Mouse (Mus musculus): ENCODE measurements around the gene Ribc2.

- TF ChIP-seq CTCF (IDR thresholded peaks at IDR 0.05; ENCODE audit: extremely low read depth, insufficient read depth, insufficient read length, insufficient replicate concordance) (no peak), POLR2A (IDR thresholded peaks at IDR 0.05; ENCODE audit: low read depth, low read length) (no peak)
Measured at GRCm38 (mm10) chr15:85188167-85188778, 56.4 kb downstream of the Ribc2 start.

All from spleen, adult 2 months (tissue).